Mouse (Mus musculus): ENCODE results near the gene Msrb1.

Gene Msrb1

DNA sequence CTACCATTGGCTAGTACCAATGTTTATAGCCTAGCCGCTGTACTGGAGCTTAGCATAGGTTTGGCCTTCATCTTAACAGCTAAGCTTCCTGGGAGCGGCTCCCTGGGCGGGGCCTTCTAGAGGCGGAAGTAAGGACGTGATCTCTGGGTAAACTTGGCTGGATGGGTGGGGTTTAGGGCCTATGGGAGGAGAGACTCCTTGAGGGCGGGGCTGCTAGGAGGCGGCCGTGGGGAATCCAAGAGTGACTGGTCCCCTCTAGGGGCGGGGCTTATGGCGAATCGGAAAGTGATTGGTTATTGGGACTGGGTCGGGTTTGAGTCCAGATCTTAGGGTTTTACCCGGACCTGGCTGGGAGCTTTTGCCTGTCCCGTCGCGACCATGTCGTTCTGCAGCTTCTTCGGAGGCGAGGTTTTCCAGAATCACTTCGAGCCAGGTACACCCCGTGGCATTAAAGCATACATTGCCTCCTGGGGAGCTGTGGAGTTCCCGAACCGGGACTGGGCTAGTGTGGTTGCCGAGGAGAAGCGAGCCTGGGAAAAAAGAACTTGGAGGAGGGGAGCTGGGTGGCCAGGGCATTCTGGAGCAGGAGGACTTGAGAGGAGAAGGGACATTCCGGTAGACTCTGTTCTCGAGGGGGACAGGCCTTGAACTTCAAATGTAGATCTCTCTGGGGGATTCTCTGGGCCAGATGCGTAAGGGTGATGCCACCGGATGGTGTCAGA is at the start of gene Msrb1:
Gene Msrb1, plus strand, starts transcription at position 313 of the 722 bp plus-strand sequence.
- DNase-seq (ENCODE audit: low read depth): peak; percentile 98

DNA sequence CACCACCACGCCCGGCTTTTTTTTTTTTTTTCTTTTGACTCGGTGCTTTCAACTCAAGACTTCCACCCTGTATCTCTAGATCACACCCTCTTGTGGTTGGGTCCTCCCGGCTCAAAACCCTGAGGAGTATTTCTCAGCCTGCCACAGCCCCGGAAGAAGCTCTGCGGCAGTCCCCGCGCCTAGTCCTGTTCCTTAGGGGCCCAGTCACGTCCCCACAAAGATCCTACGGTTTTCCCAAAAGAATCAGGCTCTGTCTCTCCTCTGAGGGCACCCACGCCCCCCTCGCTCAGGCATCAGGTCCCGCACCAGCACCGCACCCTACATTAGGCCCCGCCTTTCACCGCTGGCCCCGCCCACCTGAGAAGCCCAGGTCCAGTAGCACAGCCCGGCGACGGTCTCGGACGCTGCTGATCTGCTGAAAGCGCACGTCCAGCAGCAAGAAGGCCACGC is 49.3 kb upstream of the Msrb1 start:
- peak; percentile 74 for DNase-seq (ENCODE audit: low read depth)

DNA sequence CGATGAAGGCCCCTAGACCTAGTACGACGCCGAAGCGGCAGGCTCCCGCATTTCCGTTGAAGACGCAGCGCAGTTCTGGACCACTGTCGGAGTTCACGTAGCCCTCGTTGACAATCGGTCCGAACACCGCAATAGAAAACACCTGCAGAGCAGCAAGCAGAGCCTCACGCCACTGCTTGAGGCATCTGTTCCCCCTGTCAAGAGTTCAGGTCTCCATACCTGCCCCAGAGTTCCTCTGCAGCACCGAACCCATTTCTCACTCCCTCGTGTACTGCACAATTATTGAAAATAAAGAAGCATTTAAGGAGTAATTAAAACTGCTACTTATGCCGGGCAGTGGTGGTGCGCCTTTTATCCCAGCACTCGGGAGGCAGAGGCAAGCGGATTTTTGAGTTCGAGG is 48.8 kb upstream of the Msrb1 start:
- DNase-seq (ENCODE audit: low read depth): no peak

GRCm38 (mm10) chr17:24689251-24690081 is 47.0 kb upstream of the Msrb1 start, which contains the start of gene Syngr3:
TSS of gene Syngr3 (minus strand) at chr17:24689955.
- no peak for DNase-seq (ENCODE audit: low read depth)

DNA sequence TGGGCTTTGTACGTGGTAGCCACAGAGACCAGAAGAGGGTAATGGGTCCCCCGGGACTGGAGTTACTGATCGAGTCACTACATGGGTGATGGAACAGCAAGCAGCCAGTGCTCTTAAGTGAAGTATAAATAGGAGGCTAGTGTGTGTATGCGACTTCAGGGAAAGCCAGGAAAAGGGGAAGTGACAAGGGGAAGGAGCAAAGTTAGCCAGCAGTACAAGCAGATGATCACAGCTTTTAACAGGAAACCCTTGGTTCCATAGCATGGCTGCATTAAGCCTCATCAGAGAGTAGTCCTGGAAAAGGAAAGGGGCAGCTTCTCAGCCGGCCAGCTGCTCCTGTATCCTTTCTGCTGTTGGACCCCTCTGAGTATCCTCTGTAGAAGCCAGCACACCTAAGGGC is 44.1 kb upstream of the Msrb1 start:
- no peak for DNase-seq (ENCODE audit: low read depth)

GRCm38 (mm10) chr17:24695326-24696010 is 41.0 kb upstream of the Msrb1 start:
- peak; percentile 39 for DNase-seq (ENCODE audit: low read depth)

DNA sequence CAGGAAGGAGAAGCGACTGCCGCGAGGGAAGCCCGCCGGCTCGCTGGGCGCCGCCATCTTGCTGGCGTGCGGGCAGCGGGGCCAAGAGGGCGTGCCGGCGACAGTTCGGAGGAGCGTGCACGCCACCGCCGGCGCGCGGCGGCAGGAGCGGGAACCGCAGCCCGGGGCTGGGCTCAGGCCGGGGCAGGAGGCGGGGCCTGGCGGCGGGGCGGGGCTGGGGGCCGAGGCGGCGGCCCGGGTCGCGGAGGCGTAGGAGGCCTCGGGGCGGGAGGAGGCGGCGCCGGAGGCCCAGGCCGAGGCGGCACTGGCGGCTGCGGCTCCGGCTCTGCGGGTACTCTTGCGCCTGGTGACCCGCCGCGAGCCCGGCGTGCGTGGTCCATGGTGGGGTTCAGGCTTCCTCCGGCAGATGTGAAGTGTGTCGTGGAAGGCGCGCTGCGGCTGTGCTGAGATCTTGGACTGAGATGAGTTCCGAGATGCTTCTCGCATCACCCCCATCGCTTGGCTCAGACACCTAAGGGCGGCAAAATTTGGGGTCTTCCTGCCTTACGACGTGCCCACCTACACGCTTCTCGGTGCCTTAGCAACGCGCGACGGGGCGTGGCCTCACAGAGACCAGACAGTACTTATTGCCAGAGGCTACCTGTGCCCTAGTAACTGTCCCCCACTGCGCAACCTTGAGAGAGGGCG is 40.3 kb upstream of the Msrb1 start, which contains the start of the genes Gfer and Noxo1:
Gene Gfer, minus strand, starts transcription at position 146 of the 687 bp plus-strand sequence.
Gene Noxo1, plus strand, starts transcription at position 224 of the 687 bp plus-strand sequence.
- DNase-seq (ENCODE audit: low read depth): peak; percentile 72

DNA sequence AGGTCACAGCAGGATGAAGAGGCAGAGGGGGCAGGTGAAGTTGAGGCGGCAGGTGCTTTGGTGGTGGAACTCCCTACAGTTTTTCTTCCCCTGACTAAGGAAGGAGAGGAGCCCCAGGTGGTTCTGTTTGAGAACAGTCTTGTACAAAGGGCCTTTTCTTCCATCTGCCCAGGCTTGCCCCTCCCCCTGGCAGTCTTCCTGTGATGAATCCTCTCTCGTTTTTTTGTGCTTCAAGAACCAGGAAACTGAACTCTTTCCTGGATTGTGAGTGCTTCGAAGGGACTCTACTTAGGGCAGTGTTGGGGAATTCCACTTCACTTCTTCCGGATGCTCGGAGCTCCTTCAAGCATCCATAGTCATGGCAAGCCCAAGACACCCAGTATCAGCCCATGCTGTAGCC is 38.5 kb upstream of the Msrb1 start:
- DNase-seq (ENCODE audit: low read depth): no peak

GRCm38 (mm10) chr17:24698715-24699114 is 37.7 kb upstream of the Msrb1 start:
- no peak for DNase-seq (ENCODE audit: low read depth)

GRCm38 (mm10) chr17:24699473-24699872 is 37.0 kb upstream of the Msrb1 start:
- no peak for DNase-seq (ENCODE audit: low read depth)

DNA sequence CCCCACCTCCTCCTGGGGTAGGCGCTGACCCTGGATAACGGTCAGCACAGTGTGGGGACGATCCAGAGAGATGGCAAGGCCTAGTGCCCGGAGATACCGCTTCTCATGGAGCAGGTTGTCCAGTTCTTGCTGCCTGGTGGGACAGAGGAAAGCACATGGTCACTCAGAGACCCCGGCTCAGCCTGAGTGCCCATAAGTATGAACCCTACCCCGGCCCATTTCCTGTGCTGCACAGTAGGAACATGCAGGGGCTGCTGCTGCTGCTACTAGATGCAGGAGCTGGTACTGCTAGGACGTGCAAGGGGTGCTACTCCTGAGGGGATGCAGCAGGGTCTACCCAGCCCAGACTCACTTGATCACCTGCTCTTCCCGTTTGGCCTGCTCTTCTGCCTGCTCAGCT is 35.2 kb upstream of the Msrb1 start:
- DNase-seq (ENCODE audit: low read depth): no peak

DNA sequence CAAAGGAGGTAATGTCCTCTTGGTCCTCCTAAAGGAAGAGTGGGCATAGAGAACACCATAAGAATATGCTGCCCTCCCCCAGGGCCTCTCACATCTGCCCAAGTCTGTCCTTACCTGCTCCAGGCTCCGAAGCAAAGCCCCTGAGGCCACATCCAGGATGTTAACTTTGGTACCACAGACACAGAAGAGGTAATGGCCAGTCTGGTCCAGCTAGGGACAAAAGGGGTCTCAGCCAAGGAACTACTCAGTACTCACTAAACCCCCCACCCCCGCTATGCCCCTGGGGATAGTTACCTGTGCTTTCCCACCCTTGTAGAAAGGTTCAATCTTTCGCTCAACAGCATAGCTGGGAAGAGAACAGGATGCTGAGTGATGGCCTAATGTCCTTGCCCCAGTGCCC is 30.6 kb upstream of the Msrb1 start:
- no peak for DNase-seq (ENCODE audit: low read depth)

- DNase-seq (ENCODE audit: low read depth): peak; percentile 95
These were observed 29.3 kb upstream of the Msrb1 start, which contains the start of gene Tbl3 for GRCm38 (mm10) chr17:24706982-24707800. TSS of gene Tbl3 (minus strand) at chr17:24707660.

- peak; percentile 59 for DNase-seq (ENCODE audit: low read depth)
These were observed 28.5 kb upstream of the Msrb1 start for GRCm38 (mm10) chr17:24707801-24708425.

GRCm38 (mm10) chr17:24708646-24709045 is 27.8 kb upstream of the Msrb1 start:
- DNase-seq (ENCODE audit: low read depth): peak; percentile 87

DNA sequence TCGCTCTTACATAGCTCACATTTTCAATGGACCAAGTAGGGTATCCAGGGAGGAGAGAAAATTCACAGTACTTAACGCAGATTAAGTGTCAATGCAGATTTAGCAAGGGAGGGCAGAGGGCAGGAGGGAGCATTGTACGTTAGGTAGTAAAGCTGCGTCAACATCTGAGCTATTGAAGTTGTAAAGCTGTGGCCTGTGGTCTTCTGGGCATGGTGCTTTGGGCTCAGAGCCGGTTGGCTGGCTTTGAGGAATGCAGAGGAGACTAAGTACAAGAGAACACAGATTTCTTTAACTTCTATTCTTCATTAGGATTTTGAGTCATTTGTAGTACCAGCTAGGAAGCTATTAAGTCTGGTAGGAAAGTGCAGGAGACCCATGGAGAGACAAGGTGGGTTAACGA is 20.9 kb upstream of the Msrb1 start:
- DNase-seq (ENCODE audit: low read depth): no peak

GRCm38 (mm10) chr17:24716166-24716682 is 20.2 kb upstream of the Msrb1 start:
- no peak for DNase-seq (ENCODE audit: low read depth)

DNA sequence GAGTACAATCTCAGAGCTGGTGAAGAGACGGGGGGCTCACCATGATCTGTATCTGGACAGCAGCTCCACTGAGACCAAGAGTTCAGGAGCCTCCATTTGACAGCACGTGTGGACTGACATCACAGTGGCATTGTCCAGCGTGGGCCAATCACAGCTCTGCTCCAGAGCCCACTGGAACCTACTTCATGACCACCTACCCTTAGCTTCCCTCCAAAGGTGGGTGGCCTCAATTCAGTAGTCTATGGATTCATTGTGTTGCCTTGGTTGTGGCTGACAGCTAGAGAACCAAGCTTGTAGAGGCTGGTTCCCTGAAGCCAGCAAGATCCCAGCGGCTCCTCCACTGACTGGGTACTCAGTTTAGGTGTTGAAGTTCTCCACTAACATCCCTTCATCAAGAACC is 18.5 kb upstream of the Msrb1 start, which contains the start of the genes Rnf151 and Rps2:
Gene Rnf151, minus strand, starts transcription at position 121 of the 400 bp plus-strand sequence.
Gene Rps2, plus strand, starts transcription at position 174 of the 400 bp plus-strand sequence.
- no peak for DNase-seq (ENCODE audit: low read depth)

DNA sequence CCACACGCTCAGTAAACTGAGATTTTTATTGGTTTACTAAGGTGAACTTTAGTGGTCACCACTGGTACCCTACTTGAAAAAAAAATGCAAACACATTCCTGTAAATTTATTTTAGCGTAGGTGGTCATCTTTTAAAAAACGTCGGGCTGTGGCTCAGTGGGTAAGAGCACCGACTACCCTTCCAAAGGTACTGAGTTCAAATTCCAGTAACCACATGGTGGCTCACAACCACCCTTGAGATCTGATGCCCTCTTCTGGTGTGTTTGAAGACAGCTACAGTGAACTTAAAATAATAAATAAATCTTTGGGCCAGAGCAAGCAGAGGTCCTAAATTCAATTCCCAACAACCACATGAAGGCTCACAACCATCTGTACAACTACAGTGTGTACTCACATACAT is 17.5 kb upstream of the Msrb1 start:
- peak; percentile 39 for DNase-seq (ENCODE audit: low read depth)

Data from 416B (cell line).